Mouse (Mus musculus) urinary bladder, postnatal 14 days (tissue): Measurements from ENCODE around the gene Hist1h1d.
A peak's percentile ranks its signal among the peaks of the same experiment; 100 is the strongest.
"Not testable (repeated sequence)": the region's sequence is repeated elsewhere in the genome, so short reads cannot be mapped to it uniquely, and the experiment has no call there.

ENCODE experiments used
- DNase-seq: peaks from one replicate; pipeline ENCODE4 v3.0.0; 2021; ENCODE audit warnings: low spot score

The Hist1h1d gene

GRCm38 (mm10) chr13:23530181-23530900 lies 22.7 kb upstream of the Hist1h1d start:
- peak; percentile 56 for DNase-seq

GRCm38 (mm10) chr13:23530901-23531875 lies 21.9 kb upstream of the Hist1h1d start, which contains the start of gene Hist1h4h:
Gene Hist1h4h, plus strand, starts transcription at chr13:23531050.
- peak; percentile 96 for DNase-seq

- DNase-seq: no peak
These were observed 20.6 kb upstream of the Hist1h1d start for GRCm38 (mm10) chr13:23532262-23533075.

- DNase-seq: peak; percentile 74
These were observed 19.3 kb upstream of the Hist1h1d start, which contains the start of gene Hist1h2af for GRCm38 (mm10) chr13:23533560-23534367. Gene Hist1h2af, plus strand, starts transcription at chr13:23533906.

- DNase-seq: no peak
These were observed 18.5 kb upstream of the Hist1h1d start for GRCm38 (mm10) chr13:23534368-23535131.

- peak; percentile 87 for DNase-seq
These were observed 17.7 kb upstream of the Hist1h1d start, which contains the start of gene Hist1h3g for GRCm38 (mm10) chr13:23535137-23536075. Gene Hist1h3g, plus strand, starts transcription at chr13:23535422.

GRCm38 (mm10) chr13:23536076-23536822 lies 16.8 kb upstream of the Hist1h1d start:
- no peak for DNase-seq

GRCm38 (mm10) chr13:23537006-23537710 lies 15.9 kb upstream of the Hist1h1d start:
- no peak for DNase-seq

GRCm38 (mm10) chr13:23538249-23538648 lies 14.8 kb upstream of the Hist1h1d start:
- DNase-seq: no peak

GRCm38 (mm10) chr13:23539821-23540220 lies 13.2 kb upstream of the Hist1h1d start:
- DNase-seq: not testable (repeated sequence)

GRCm38 (mm10) chr13:23541497-23541896 lies 11.6 kb upstream of the Hist1h1d start:
- no peak for DNase-seq

GRCm38 (mm10) chr13:23542225-23542980 lies 10.7 kb upstream of the Hist1h1d start:
- not testable (repeated sequence) for DNase-seq

- peak; percentile 59 for DNase-seq
These were observed 10.0 kb upstream of the Hist1h1d start, which contains the start of gene Hist1h2bh for GRCm38 (mm10) chr13:23542999-23543607. Gene Hist1h2bh, minus strand, starts transcription at chr13:23543392.

- DNase-seq: peak; percentile 62
These were observed 8.9 kb upstream of the Hist1h1d start, which contains the start of gene Hist1h3f for GRCm38 (mm10) chr13:23543965-23544786. Gene Hist1h3f, plus strand, starts transcription at chr13:23544052.

GRCm38 (mm10) chr13:23544787-23545120 lies 8.3 kb upstream of the Hist1h1d start:
- DNase-seq: not testable (repeated sequence)
